Mouse (Mus musculus) G1E (cell line): ENCODE results near the gene Zfp106.

Experiments
- CTCF ChIP-seq: IDR thresholded peaks from 2 replicates; pipeline ENCODE4 v1.5.1; 2012; ENCODE audit warnings: low read depth, low read length, inconsistent platforms, mixed read lengths
- POLR2AphosphoS5 ChIP-seq: IDR thresholded peaks from 2 replicates; pipeline ENCODE4 v1.6.1; 2012; ENCODE audit warnings: low read depth, low read length, inconsistent platforms; ENCODE audit not compliant: insufficient replicate concordance

- TF ChIP-seq CTCF (no peak), POLR2AphosphoS5 (no peak)
These were observed 796 bp downstream of the Zfp106 start for GRCm38 (mm10) chr2:120562859-120563234.
